ENCODE assay signal across 20 mouse cellular contexts in the genomic region with DNA sequence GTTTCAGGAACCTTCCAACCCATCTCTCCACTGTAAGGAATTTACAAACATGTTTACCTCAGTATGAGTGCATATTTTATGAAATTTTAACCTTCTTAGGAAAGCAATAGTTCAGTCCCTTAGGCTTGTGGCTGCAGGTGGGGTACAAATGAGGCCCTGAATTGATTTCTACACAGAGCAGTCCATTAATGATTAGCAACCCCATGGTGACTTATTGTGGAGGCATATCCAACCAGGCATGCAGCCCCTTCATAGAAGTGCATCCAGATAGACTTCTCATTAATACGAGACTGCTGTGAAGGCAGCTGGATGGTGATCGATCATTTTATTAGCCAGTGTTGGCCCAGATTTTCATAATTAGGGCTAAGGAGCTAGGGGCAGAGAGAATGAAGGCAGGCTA.
DNase-seq lines count a peak whose midpoint lies in the region; ATAC-seq and TF ChIP-seq lines count a peak whose summit lies in the region.
"Had no signal": no experiment of that assay in that cellular context is flagged by ENCODE, and none has a peak within 500 bp of the region (broad histone marks: within the 10 kb centered on the region; RNA-seq: fewer than 3 reads in every experiment).

No protein-coding gene starts in this region.

- H3K9ac ChIP-seq in kidney, embryonic 15.5 days: no peak overlapping the region
- no peak overlapping the region for H3K9ac ChIP-seq in neural tube, embryonic 15.5 days (replicated peaks)
- H3K9ac ChIP-seq: forebrain, postnatal 0 days; hindbrain, embryonic 12.5 days had no signal

- ATAC-seq in kidney, embryonic 15.5 days (replicated peaks; ENCODE audit: low FRiP score): peak; percentile 85
- no peak for ATAC-seq in neural tube, embryonic 15.5 days (ENCODE audit: low FRiP score)
- ATAC-seq: activated CD4-positive, CD25-positive, alpha-beta regulatory T cell, adult 4 months; forebrain, embryonic 14.5 days; forebrain, postnatal 0 days had no signal

- no peak overlapping the region for H3K4me2 ChIP-seq in kidney, embryonic 15.5 days
- H3K4me2 ChIP-seq in neural tube, embryonic 15.5 days: no peak overlapping the region
- H3K4me2 ChIP-seq: heart, embryonic 11.5 days; hindbrain, embryonic 12.5 days had no signal

- DNase-seq in kidney, adult 2 months: peak; percentile 17
- DNase-seq in kidney, adult 18-20 months: no peak
- DNase-seq in kidney, postnatal 25 days: no peak
- peak; percentile 10 for DNase-seq in retina, embryonic 14.5 days (ENCODE audit: low spot score)
- DNase-seq in retina, postnatal 1 day: no peak
- DNase-seq: adrenal gland, adult 8-10 months; adrenal gland, postnatal 25 days; cerebellum, adult 18-20 months; cerebellum, adult 9-10 months; cerebellum, postnatal 14 days; forebrain, postnatal 0 days; gastrocnemius, adult 2 months; gastrocnemius, postnatal 14 days; heart, adult 11 months had no signal

- H3K4me1 ChIP-seq in kidney, adult 2 months (ENCODE audit: control insufficient read depth, insufficient read depth, low read length): 0 out of 2 replicates have a peak, but pooled peaks cover 2% of the 10 kb centered on the region
- H3K4me1 ChIP-seq in kidney, embryonic 15.5 days: 0 out of 2 replicates have a peak, but pooled peaks cover 5% of the 10 kb centered on the region
- peaks cover 3% of the 10 kb centered on the region; the same call in 1 of the 2 replicates for H3K4me1 ChIP-seq in neural tube, embryonic 15.5 days

- WGBS in kidney, adult 2 months: 38% methylated on average over 2 of the region's 2 CpGs
- WGBS in kidney, embryonic 15.5 days: 70% methylated on average over 2 of the region's 2 CpGs
- 39% methylated on average over 2 of the region's 2 CpGs for WGBS in neural tube, embryonic 15.5 days

- no peaks in the 10 kb centered on the region for H3K9me3 ChIP-seq in kidney, embryonic 15.5 days (replicated peaks)
- H3K9me3 ChIP-seq in neural tube, embryonic 15.5 days (replicated peaks): no peaks in the 10 kb centered on the region
- H3K9me3 ChIP-seq: hindbrain, embryonic 12.5 days had no signal

- TF ChIP-seq CTCF in kidney, adult 2 months (conservative IDR thresholded peaks at IDR 0.05; ENCODE audit: insufficient read depth, insufficient read length, low read depth, low read length): no peak

- no peaks in the 10 kb centered on the region for H3K36me3 ChIP-seq in kidney, adult 2 months (ENCODE audit: control insufficient read depth, insufficient read depth, low read length)
- H3K36me3 ChIP-seq in kidney, embryonic 15.5 days: no peaks in the 10 kb centered on the region
- H3K36me3 ChIP-seq in neural tube, embryonic 15.5 days: no peaks in the 10 kb centered on the region
- H3K36me3 ChIP-seq: hindbrain, embryonic 12.5 days had no signal

- no peaks in the 10 kb centered on the region for H3K27me3 ChIP-seq in kidney, adult 2 months (replicated peaks; ENCODE audit: control insufficient read depth, insufficient read depth, low read length)
- no peaks in the 10 kb centered on the region for H3K27me3 ChIP-seq in kidney, embryonic 15.5 days
- H3K27me3 ChIP-seq in neural tube, embryonic 15.5 days (replicated peaks): no peaks in the 10 kb centered on the region
- H3K27me3 ChIP-seq: hindbrain, embryonic 12.5 days had no signal

- H3K27ac ChIP-seq in kidney, adult 2 months (ENCODE audit: insufficient read depth, low read depth, low read length): no peak overlapping the region
- H3K27ac ChIP-seq in kidney, embryonic 15.5 days: 0 out of 2 replicates have a peak overlapping the region, but pooled peaks have one; percentile 45
- no peak overlapping the region for H3K27ac ChIP-seq in neural tube, embryonic 15.5 days (replicated peaks)
- H3K27ac ChIP-seq: gastrocnemius, adult 2 months; hindbrain, embryonic 12.5 days had no signal

- no peak overlapping the region for H3K4me3 ChIP-seq in kidney, adult 2 months (ENCODE audit: insufficient read depth, low read depth, low read length)
- H3K4me3 ChIP-seq in kidney, embryonic 15.5 days (replicated peaks): no peak overlapping the region
- H3K4me3 ChIP-seq in neural tube, embryonic 15.5 days (replicated peaks): no peak overlapping the region
- H3K4me3 ChIP-seq: gastrocnemius, adult 2 months; hindbrain, embryonic 12.5 days had no signal

- TF ChIP-seq POLR2A in kidney, adult 2 months (IDR thresholded peaks at IDR 0.05; ENCODE audit: low read depth, low read length): no peak

Comparison
In these comparisons a context has a peak if more than half of its experiments do, and no peak if none do; other contexts are left out.
1. DNase-seq: peak in kidney, adult 2 months (single experiment) and retina, embryonic 14.5 days (single experiment); none in kidney, adult 18-20 months (single experiment), kidney, postnatal 25 days (0 of 2) and retina, postnatal 1 day (single experiment).